Mouse (Mus musculus): ENCODE measurements at regions not wholly inside any gene's neighbourhood (a gene's known extent, or its start where the extent isn't known, plus 50 kb on each side); places are given as distances from the start of the nearest gene placed in this dataset.

DNA sequence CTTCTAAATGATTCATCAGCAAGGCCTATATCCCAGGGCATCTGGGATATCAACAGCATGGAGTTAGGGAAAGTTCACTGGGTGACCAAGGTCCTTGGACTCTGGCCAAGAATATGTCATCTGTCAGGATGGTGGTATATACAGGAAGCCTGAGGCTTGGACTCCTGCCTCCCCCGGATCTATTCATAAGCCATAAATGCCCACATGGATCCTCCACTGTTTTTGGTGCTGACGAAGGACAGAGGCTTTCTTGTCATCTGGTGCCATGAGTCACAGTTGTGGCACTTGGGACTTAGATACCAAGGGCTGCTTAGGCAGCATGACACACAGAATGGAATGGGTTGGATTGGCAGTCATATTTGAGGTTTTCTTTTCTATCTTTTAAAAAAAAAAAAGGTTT, 610.1 kb upstream of the Nr2f1 start:
- WGBS = 9% methylated on average over 2 of the region's 2 CpGs
- TF ChIP-seq CTCF (IDR thresholded peaks at IDR 0.05) (no peak), POLR2A (IDR thresholded peaks at IDR 0.05; ENCODE audit: insufficient read depth, low read depth, low read length) (no peak), EP300 (IDR thresholded peaks at IDR 0.05; ENCODE audit: insufficient read depth, low read depth, low read length) (no peak)
- H3K9ac ChIP-seq (ENCODE audit: low read depth, low read length) = no peak overlapping the region
- H3K4me1 ChIP-seq (ENCODE audit: control insufficient read depth, insufficient read depth, low read length) = no peaks in the 10 kb centered on the region
- DNase-seq = no peak
- H3K27me3 ChIP-seq (ENCODE audit: control insufficient read depth, insufficient read depth, low read length) = no peaks in the 10 kb centered on the region
- H3K4me3 ChIP-seq = no peak overlapping the region
- intact Hi-C loops (cut with DNase I) = loop anchor here (10.0 kb wide), 1 partner anchor 155 kb away; no protein-coding TSS in a partner anchor
- no peaks in the 10 kb centered on the region for H3K79me2 ChIP-seq (replicated peaks; ENCODE audit: control insufficient read depth, insufficient read depth, low read length)
- no peaks in the 10 kb centered on the region for H3K36me3 ChIP-seq (ENCODE audit: control insufficient read depth, insufficient read depth, low read length)
- no peak overlapping the region for H3K27ac ChIP-seq

DNA sequence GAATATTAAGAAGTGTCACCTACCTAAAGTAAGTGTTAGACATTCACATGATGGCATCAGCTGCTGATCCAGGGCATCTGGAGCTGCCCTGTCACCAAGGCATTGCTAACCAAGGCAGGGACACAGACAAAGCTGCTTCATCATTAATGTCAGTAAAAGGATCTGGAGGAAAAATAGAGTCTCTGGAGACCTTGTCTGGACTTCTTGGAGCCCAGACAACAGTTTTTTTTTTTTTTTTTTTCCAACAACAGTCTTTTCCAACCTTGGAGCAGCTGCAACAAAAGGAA, 603.2 kb upstream of the Nr2f1 start:
- Histone ChIP-seq H3K36me3 (ENCODE audit: control insufficient read depth, insufficient read depth, low read length) (no peaks in the 10 kb centered on the region), H3K27ac (no peak overlapping the region; the same call in 1 of the 2 replicates), H3K4me3 (no peak overlapping the region), H3K4me1 (ENCODE audit: control insufficient read depth, insufficient read depth, low read length) (no peaks in the 10 kb centered on the region; the same call in 1 of the 2 replicates), H3K79me2 (replicated peaks; ENCODE audit: control insufficient read depth, insufficient read depth, low read length) (no peaks in the 10 kb centered on the region), H3K9ac (ENCODE audit: low read depth, low read length) (no peak overlapping the region), H3K27me3 (ENCODE audit: control insufficient read depth, insufficient read depth, low read length) (no peaks in the 10 kb centered on the region)
- no peak for TF ChIP-seq POLR2A (IDR thresholded peaks at IDR 0.05; ENCODE audit: insufficient read depth, low read depth, low read length)
- TF ChIP-seq EP300 (IDR thresholded peaks at IDR 0.05; ENCODE audit: insufficient read depth, low read depth, low read length) = no peak
- TF ChIP-seq CTCF (IDR thresholded peaks at IDR 0.05) = no peak
- intact Hi-C loops (cut with DNase I) = loop anchor here (10.0 kb wide), 1 partner anchor 148 kb away; no protein-coding TSS in a partner anchor
- DNase-seq = no peak

DNA sequence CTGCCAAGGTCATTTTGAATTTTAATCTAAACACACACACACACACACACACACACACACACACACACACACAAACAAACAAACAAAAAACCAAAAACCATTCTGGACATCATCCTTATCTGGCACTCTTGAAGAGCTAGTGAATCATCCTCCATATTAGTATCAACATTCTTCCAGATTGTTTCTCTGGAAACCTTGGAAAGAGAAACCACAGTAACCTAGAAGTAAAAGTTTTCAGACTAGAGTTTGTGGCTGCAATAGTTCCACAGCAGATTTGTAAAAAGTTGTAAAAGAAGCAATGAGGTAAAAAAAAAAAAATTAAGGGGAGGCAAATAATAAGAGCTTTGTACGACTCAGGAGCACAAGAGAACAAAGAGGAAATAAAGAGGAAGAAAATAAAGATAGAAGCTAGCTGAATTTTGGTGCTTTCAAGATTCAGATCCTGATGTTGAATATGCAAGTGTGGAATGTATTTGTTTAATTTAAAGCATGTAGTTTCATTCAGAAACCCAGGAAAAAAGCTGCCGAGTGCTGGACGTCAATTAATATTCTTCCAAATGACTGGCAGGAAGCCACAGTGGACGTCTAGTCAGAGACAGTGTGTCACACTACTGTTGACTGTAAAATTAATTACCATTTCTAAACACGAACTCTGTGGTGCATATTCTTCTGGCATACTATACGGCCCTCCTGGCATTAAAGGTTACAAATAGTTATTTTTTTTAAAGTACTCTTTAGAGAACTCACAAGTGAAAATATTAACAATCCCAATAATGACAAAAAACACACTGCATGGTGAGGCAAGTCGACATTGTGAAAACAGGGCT, 602.7 kb upstream of the Nr2f1 start:
- no peak overlapping the region for H3K4me3 ChIP-seq
- DNase-seq = no peak
- no peak overlapping the region for H3K9ac ChIP-seq (ENCODE audit: low read depth, low read length)
- no peak overlapping the region; the same call in 1 of the 2 replicates for H3K27ac ChIP-seq
- 44% methylated on average over 7 of the region's 7 CpGs for WGBS
- H3K79me2 ChIP-seq (replicated peaks; ENCODE audit: control insufficient read depth, insufficient read depth, low read length) = no peaks in the 10 kb centered on the region
- TF ChIP-seq POLR2A (IDR thresholded peaks at IDR 0.05; ENCODE audit: insufficient read depth, low read depth, low read length) (no peak), CTCF (IDR thresholded peaks at IDR 0.05) (no peak), EP300 (IDR thresholded peaks at IDR 0.05; ENCODE audit: insufficient read depth, low read depth, low read length) (no peak)
- intact Hi-C loops (cut with DNase I) = loop anchor here (10.0 kb wide), 1 partner anchor 147 kb away; no protein-coding TSS in a partner anchor
- H3K27me3 ChIP-seq (ENCODE audit: control insufficient read depth, insufficient read depth, low read length) = no peaks in the 10 kb centered on the region
- H3K36me3 ChIP-seq (ENCODE audit: control insufficient read depth, insufficient read depth, low read length) = no peaks in the 10 kb centered on the region
- no peaks in the 10 kb centered on the region; the same call in 1 of the 2 replicates for H3K4me1 ChIP-seq (ENCODE audit: control insufficient read depth, insufficient read depth, low read length)

DNA sequence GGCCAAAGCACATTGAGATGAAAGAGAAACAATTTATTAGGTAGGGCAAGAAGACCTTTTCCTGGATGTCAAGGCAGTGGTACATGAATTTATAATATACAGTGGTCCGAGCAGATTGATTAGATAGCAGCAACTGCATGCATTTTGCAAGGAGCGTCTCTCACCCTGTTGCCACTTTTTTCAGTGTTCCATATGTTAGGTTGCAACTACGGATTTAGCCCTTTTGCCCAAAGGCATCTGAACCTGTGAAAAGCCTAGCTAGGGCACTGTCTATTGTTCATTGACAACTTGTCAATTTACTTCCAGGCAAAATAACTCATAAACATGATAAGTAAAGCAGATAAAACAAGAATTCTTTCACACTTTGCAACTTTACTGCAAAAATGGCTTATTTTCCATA, 600.1 kb upstream of the Nr2f1 start:
- 75% methylated on average over 3 of the region's 3 CpGs for WGBS
- no peak for DNase-seq
- intact Hi-C loops (cut with DNase I) = loop anchor here (10.0 kb wide), 1 partner anchor 145 kb away; no protein-coding TSS in a partner anchor
- Histone ChIP-seq H3K36me3 (ENCODE audit: control insufficient read depth, insufficient read depth, low read length) (no peaks in the 10 kb centered on the region), H3K27me3 (ENCODE audit: control insufficient read depth, insufficient read depth, low read length) (no peaks in the 10 kb centered on the region), H3K4me3 (no peak overlapping the region), H3K4me1 (ENCODE audit: control insufficient read depth, insufficient read depth, low read length) (no peaks in the 10 kb centered on the region; the same call in 1 of the 2 replicates), H3K27ac (no peak overlapping the region), H3K79me2 (replicated peaks; ENCODE audit: control insufficient read depth, insufficient read depth, low read length) (no peaks in the 10 kb centered on the region), H3K9ac (ENCODE audit: low read depth, low read length) (no peak overlapping the region)
- TF ChIP-seq POLR2A (IDR thresholded peaks at IDR 0.05; ENCODE audit: insufficient read depth, low read depth, low read length) (no peak), CTCF (IDR thresholded peaks at IDR 0.05) (no peak), EP300 (IDR thresholded peaks at IDR 0.05; ENCODE audit: insufficient read depth, low read depth, low read length) (no peak)

DNA sequence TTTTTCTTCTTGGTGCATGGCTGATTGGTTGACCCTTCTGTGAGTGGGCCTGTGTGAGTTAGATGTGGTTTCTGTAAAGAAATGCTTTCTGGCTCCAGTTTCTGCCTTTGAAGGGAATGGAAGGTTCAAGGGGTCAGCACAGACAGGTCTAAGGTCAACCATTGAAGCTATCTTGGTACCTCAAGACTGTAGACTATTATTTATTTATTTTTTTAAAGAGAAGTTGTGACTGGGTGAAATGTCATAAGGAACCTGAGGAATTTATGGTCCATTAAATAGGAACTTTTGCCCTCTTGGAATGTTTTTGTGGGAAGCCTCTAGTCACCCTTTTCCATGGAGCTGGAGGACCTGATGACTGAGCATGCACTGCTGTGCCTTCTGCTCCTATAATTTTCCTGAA, 595.7 kb upstream of the Nr2f1 start:
- intact Hi-C loops (cut with DNase I) = no loop called here
- H3K4me3 ChIP-seq = no peak overlapping the region
- no peak overlapping the region for H3K9ac ChIP-seq (ENCODE audit: low read depth, low read length)
- H3K4me1 ChIP-seq (ENCODE audit: control insufficient read depth, insufficient read depth, low read length) = no peaks in the 10 kb centered on the region
- TF ChIP-seq CTCF (IDR thresholded peaks at IDR 0.05) = no peak
- no peak overlapping the region for H3K27ac ChIP-seq
- H3K27me3 ChIP-seq (ENCODE audit: control insufficient read depth, insufficient read depth, low read length) = no peaks in the 10 kb centered on the region
- no peak for DNase-seq
- no peaks in the 10 kb centered on the region for H3K79me2 ChIP-seq (replicated peaks; ENCODE audit: control insufficient read depth, insufficient read depth, low read length)
- no peaks in the 10 kb centered on the region for H3K36me3 ChIP-seq (ENCODE audit: control insufficient read depth, insufficient read depth, low read length)

DNA sequence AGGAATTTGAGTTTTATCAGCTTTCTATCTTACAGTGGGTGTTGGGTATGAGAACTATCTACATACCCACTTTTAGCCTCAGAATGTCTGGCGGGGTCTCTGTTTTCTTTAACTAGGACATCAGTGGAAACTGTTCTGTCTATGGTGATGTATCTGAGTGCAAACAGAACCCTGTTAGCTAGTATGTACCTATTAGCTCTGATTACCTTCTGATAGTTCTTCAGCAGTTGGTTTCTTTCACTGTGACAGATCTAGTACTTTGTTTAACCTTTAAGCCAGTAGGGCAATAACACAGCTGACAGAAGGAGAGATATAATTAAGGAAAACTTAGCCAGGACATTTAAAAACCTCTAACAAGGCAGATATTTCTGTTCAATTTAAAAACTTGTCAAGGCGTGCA, 584.7 kb upstream of the Nr2f1 start:
- intact Hi-C loops (cut with DNase I) = no loop called here
- Histone ChIP-seq H3K79me2 (replicated peaks; ENCODE audit: control insufficient read depth, insufficient read depth, low read length) (no peaks in the 10 kb centered on the region), H3K4me3 (no peak overlapping the region), H3K36me3 (ENCODE audit: control insufficient read depth, insufficient read depth, low read length) (no peaks in the 10 kb centered on the region), H3K27ac (no peak overlapping the region), H3K4me1 (ENCODE audit: control insufficient read depth, insufficient read depth, low read length) (no peaks in the 10 kb centered on the region), H3K9ac (ENCODE audit: low read depth, low read length) (no peak overlapping the region), H3K27me3 (ENCODE audit: control insufficient read depth, insufficient read depth, low read length) (no peaks in the 10 kb centered on the region)
- 39% methylated on average over 2 of the region's 2 CpGs for WGBS
- no peak for DNase-seq
- no peak for TF ChIP-seq CTCF (IDR thresholded peaks at IDR 0.05)
- no peak for TF ChIP-seq POLR2A (IDR thresholded peaks at IDR 0.05; ENCODE audit: insufficient read depth, low read depth, low read length)
- no peak for TF ChIP-seq EP300 (IDR thresholded peaks at IDR 0.05; ENCODE audit: insufficient read depth, low read depth, low read length)

All from heart, adult 2 months (tissue).